Mouse (Mus musculus): ENCODE results near the gene Rps24. TPM values are rescaled to one million over a fixed set of nuclear protein-coding genes. Genes with fewer than 3 reads are reported as not detected.

Rps24 gene
- polyA plus RNA-seq, 1 experiment = 3,686 TPM

GRCm38 (mm10) chr14:24521597-24521996 is 34.7 kb downstream of the Rps24 start:
- Histone ChIP-seq H3K9me3 (replicated peaks; ENCODE audit: control insufficient read depth, insufficient read depth, low read length, poor library complexity, severe bottlenecking) (no peaks in the 10 kb centered on the region), H3K36me3 (ENCODE audit: control insufficient read depth, insufficient read depth, low read length, poor library complexity, severe bottlenecking) (no peaks in the 10 kb centered on the region), H3K9ac (ENCODE audit: low read depth, poor library complexity, severe bottlenecking) (no peak overlapping the region), H3K27me3 (ENCODE audit: control insufficient read depth, insufficient read depth, low read length, poor library complexity, severe bottlenecking) (no peaks in the 10 kb centered on the region), H3K4me1 (ENCODE audit: control insufficient read depth, insufficient read depth, low read length) (no peaks in the 10 kb centered on the region), H3K27ac (ENCODE audit: insufficient read depth, low read length) (no peak overlapping the region), H3K4me3 (ENCODE audit: low read depth, low read length) (no peak overlapping the region)
- TF ChIP-seq CTCF (IDR thresholded peaks at IDR 0.05; ENCODE audit: low read depth, low read length) (no peak), POLR2A (IDR thresholded peaks at IDR 0.05; ENCODE audit: insufficient read depth, low read length) (no peak), EP300 (IDR thresholded peaks at IDR 0.05; ENCODE audit: insufficient read depth, low read depth, low read length) (no peak)

- no peak overlapping the region for H3K4me3 ChIP-seq (ENCODE audit: low read depth, low read length)
- H3K4me1 ChIP-seq (ENCODE audit: control insufficient read depth, insufficient read depth, low read length) = no peaks in the 10 kb centered on the region
- no peaks in the 10 kb centered on the region for H3K9me3 ChIP-seq (replicated peaks; ENCODE audit: control insufficient read depth, insufficient read depth, low read length, poor library complexity, severe bottlenecking)
- no peak overlapping the region for H3K9ac ChIP-seq (ENCODE audit: low read depth, poor library complexity, severe bottlenecking)
- TF ChIP-seq EP300 (IDR thresholded peaks at IDR 0.05; ENCODE audit: insufficient read depth, low read depth, low read length) = no peak
- no peak for TF ChIP-seq POLR2A (IDR thresholded peaks at IDR 0.05; ENCODE audit: insufficient read depth, low read length)
- TF ChIP-seq CTCF (IDR thresholded peaks at IDR 0.05; ENCODE audit: low read depth, low read length) = no peak
- no peak overlapping the region for H3K27ac ChIP-seq (ENCODE audit: insufficient read depth, low read length)
- no peaks in the 10 kb centered on the region for H3K36me3 ChIP-seq (ENCODE audit: control insufficient read depth, insufficient read depth, low read length, poor library complexity, severe bottlenecking)
- H3K27me3 ChIP-seq (ENCODE audit: control insufficient read depth, insufficient read depth, low read length, poor library complexity, severe bottlenecking) = no peaks in the 10 kb centered on the region
Observed at GRCm38 (mm10) chr14:24525137-24525536, 38.2 kb downstream of the Rps24 start.

GRCm38 (mm10) chr14:24525677-24526415 is 38.9 kb downstream of the Rps24 start:
- Histone ChIP-seq H3K36me3 (ENCODE audit: control insufficient read depth, insufficient read depth, low read length, poor library complexity, severe bottlenecking) (no peaks in the 10 kb centered on the region), H3K27me3 (ENCODE audit: control insufficient read depth, insufficient read depth, low read length, poor library complexity, severe bottlenecking) (no peaks in the 10 kb centered on the region), H3K9me3 (replicated peaks; ENCODE audit: control insufficient read depth, insufficient read depth, low read length, poor library complexity, severe bottlenecking) (no peaks in the 10 kb centered on the region), H3K4me3 (ENCODE audit: low read depth, low read length) (no peak overlapping the region), H3K27ac (ENCODE audit: insufficient read depth, low read length) (no peak overlapping the region), H3K4me1 (ENCODE audit: control insufficient read depth, insufficient read depth, low read length) (no peaks in the 10 kb centered on the region), H3K9ac (ENCODE audit: low read depth, poor library complexity, severe bottlenecking) (no peak overlapping the region)
- no peak for TF ChIP-seq CTCF (IDR thresholded peaks at IDR 0.05; ENCODE audit: low read depth, low read length)
- TF ChIP-seq POLR2A (IDR thresholded peaks at IDR 0.05; ENCODE audit: insufficient read depth, low read length) = no peak
- TF ChIP-seq EP300 (IDR thresholded peaks at IDR 0.05; ENCODE audit: insufficient read depth, low read depth, low read length) = no peak

- no peak overlapping the region for H3K27ac ChIP-seq (ENCODE audit: insufficient read depth, low read length)
- H3K4me1 ChIP-seq (ENCODE audit: control insufficient read depth, insufficient read depth, low read length) = no peaks in the 10 kb centered on the region
- H3K9ac ChIP-seq (ENCODE audit: low read depth, poor library complexity, severe bottlenecking) = no peak overlapping the region
- H3K9me3 ChIP-seq (replicated peaks; ENCODE audit: control insufficient read depth, insufficient read depth, low read length, poor library complexity, severe bottlenecking) = no peaks in the 10 kb centered on the region
- H3K36me3 ChIP-seq (ENCODE audit: control insufficient read depth, insufficient read depth, low read length, poor library complexity, severe bottlenecking) = no peaks in the 10 kb centered on the region
- TF ChIP-seq CTCF (IDR thresholded peaks at IDR 0.05; ENCODE audit: low read depth, low read length) = no peak
- TF ChIP-seq EP300 (IDR thresholded peaks at IDR 0.05; ENCODE audit: insufficient read depth, low read depth, low read length) = no peak
- no peak for TF ChIP-seq POLR2A (IDR thresholded peaks at IDR 0.05; ENCODE audit: insufficient read depth, low read length)
- H3K4me3 ChIP-seq (ENCODE audit: low read depth, low read length) = no peak overlapping the region
- no peaks in the 10 kb centered on the region for H3K27me3 ChIP-seq (ENCODE audit: control insufficient read depth, insufficient read depth, low read length, poor library complexity, severe bottlenecking)
Observed at GRCm38 (mm10) chr14:24526440-24526839, 39.5 kb downstream of the Rps24 start.

GRCm38 (mm10) chr14:24530228-24530627 is 43.3 kb downstream of the Rps24 start:
- Histone ChIP-seq H3K27ac (ENCODE audit: insufficient read depth, low read length) (no peak overlapping the region), H3K36me3 (ENCODE audit: control insufficient read depth, insufficient read depth, low read length, poor library complexity, severe bottlenecking) (no peaks in the 10 kb centered on the region), H3K27me3 (ENCODE audit: control insufficient read depth, insufficient read depth, low read length, poor library complexity, severe bottlenecking) (no peaks in the 10 kb centered on the region), H3K9ac (ENCODE audit: low read depth, poor library complexity, severe bottlenecking) (no peak overlapping the region), H3K9me3 (replicated peaks; ENCODE audit: control insufficient read depth, insufficient read depth, low read length, poor library complexity, severe bottlenecking) (no peaks in the 10 kb centered on the region), H3K4me1 (ENCODE audit: control insufficient read depth, insufficient read depth, low read length) (no peaks in the 10 kb centered on the region), H3K4me3 (ENCODE audit: low read depth, low read length) (no peak overlapping the region)
- no peak for TF ChIP-seq POLR2A (IDR thresholded peaks at IDR 0.05; ENCODE audit: insufficient read depth, low read length)
- TF ChIP-seq EP300 (IDR thresholded peaks at IDR 0.05; ENCODE audit: insufficient read depth, low read depth, low read length) = no peak
- no peak for TF ChIP-seq CTCF (IDR thresholded peaks at IDR 0.05; ENCODE audit: low read depth, low read length)

GRCm38 (mm10) chr14:24534865-24535545 is 48.1 kb downstream of the Rps24 start:
- no peak for TF ChIP-seq CTCF (IDR thresholded peaks at IDR 0.05; ENCODE audit: low read depth, low read length)
- TF ChIP-seq EP300 (IDR thresholded peaks at IDR 0.05; ENCODE audit: insufficient read depth, low read depth, low read length) = no peak
- TF ChIP-seq POLR2A (IDR thresholded peaks at IDR 0.05; ENCODE audit: insufficient read depth, low read length) = no peak
- no peaks in the 10 kb centered on the region for H3K4me1 ChIP-seq (ENCODE audit: control insufficient read depth, insufficient read depth, low read length)
- no peak overlapping the region for H3K9ac ChIP-seq (ENCODE audit: low read depth, poor library complexity, severe bottlenecking)
- no peaks in the 10 kb centered on the region; the same call in 1 of the 2 replicates for H3K27me3 ChIP-seq (ENCODE audit: control insufficient read depth, insufficient read depth, low read length, poor library complexity, severe bottlenecking)
- H3K36me3 ChIP-seq (ENCODE audit: control insufficient read depth, insufficient read depth, low read length, poor library complexity, severe bottlenecking) = no peaks in the 10 kb centered on the region
- H3K4me3 ChIP-seq (ENCODE audit: low read depth, low read length) = no peak overlapping the region
- no peak overlapping the region for H3K27ac ChIP-seq (ENCODE audit: insufficient read depth, low read length)
- H3K9me3 ChIP-seq (replicated peaks; ENCODE audit: control insufficient read depth, insufficient read depth, low read length, poor library complexity, severe bottlenecking) = no peaks in the 10 kb centered on the region

Data from ES-Bruce4 (cell line).